Comparison of ENCODE assay signal across 7 mouse cellular contexts in the genomic region with DNA sequence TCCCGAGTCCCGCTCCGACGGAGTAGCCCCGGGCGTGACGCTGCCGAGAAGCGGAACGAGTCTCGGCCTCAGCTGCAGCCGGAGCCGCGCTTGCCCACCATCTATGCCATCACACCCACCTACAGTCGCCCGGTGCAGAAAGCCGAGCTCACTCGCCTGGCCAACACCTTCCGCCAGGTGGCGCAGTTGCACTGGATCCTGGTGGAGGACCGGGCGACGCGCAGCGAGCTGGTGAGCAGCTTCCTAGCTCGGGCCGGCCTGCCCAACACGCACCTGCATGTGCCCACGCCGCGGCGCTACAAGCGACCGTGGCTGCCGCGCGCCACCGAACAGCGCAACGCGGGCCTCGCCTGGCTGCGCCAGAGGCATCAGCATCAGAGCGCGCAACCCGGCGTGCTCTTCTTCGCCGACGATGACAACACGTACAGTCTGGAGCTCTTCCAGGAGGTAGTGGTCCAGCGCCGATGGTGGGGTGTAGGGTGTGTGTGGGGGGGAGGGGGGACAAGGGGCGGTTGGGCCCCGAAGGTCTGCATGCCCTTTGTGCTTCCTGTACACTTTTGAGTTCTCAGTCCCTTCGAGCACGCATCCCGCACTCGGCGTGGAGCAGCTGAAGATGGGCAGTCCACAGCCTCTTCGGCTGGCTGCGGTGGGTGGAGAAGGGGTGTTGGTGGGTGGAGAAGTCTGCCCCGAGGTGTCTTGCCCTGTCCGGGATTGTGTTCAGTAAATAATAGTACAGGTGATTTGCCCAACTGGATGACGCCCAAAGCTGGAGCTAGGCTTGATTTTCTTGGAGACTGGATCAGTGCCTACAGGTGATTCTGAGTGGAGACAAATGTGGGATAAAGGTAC. TPM values are rescaled to one million over a fixed set of nuclear protein-coding genes. Genes with fewer than 3 reads are reported as not detected.
DNase-seq lines count a peak whose midpoint lies in the region; ATAC-seq and TF ChIP-seq lines count a peak whose summit lies in the region.

No protein-coding gene starts in this region.

- H3K4me2 ChIP-seq in embryonic facial prominence, embryonic 14.5 days (ENCODE audit: low read depth, low read length) = peak overlapping the region; percentile 98
- peak overlapping the region; percentile 96 for H3K4me2 ChIP-seq in limb, embryonic 12.5 days
- peak overlapping the region; percentile 85 for H3K4me2 ChIP-seq in midbrain, embryonic 15.5 days

- no peak overlapping the region for H3K4me3 ChIP-seq in bone marrow, adult 2 months (replicated peaks; ENCODE audit: control insufficient read depth, low read depth, low read length)
- peak overlapping the region; percentile 59 for H3K4me3 ChIP-seq in embryonic facial prominence, embryonic 14.5 days (ENCODE audit: low read depth, low read length)
- H3K4me3 ChIP-seq in limb, embryonic 12.5 days (replicated peaks) = peak overlapping the region; percentile 53
- H3K4me3 ChIP-seq in midbrain, embryonic 15.5 days = peak overlapping the region; percentile 69

- peak; percentile 92 for TF ChIP-seq CTCF in bone marrow, adult 2 months (IDR thresholded peaks at IDR 0.05; ENCODE audit: control insufficient read depth, insufficient read depth, low read length)

- H3K36me3 ChIP-seq in embryonic facial prominence, embryonic 14.5 days (ENCODE audit: control insufficient read depth, insufficient read depth, low read length) = no peaks in the 10 kb centered on the region
- H3K36me3 ChIP-seq in limb, embryonic 12.5 days = no peaks in the 10 kb centered on the region
- H3K36me3 ChIP-seq in midbrain, embryonic 15.5 days (replicated peaks) = no peaks in the 10 kb centered on the region

- peak overlapping the region; percentile 60 for H3K9ac ChIP-seq in embryonic facial prominence, embryonic 14.5 days (ENCODE audit: low read depth, low read length)
- H3K9ac ChIP-seq in limb, embryonic 12.5 days (replicated peaks) = peak overlapping the region; percentile 27; the same call in 1 of the 2 replicates
- peak overlapping the region; percentile 80 for H3K9ac ChIP-seq in midbrain, embryonic 15.5 days

- H3K4me1 ChIP-seq in bone marrow, adult 2 months (ENCODE audit: control insufficient read depth, insufficient read depth, low read length) = no peaks in the 10 kb centered on the region; the same call in 1 of the 2 replicates
- H3K4me1 ChIP-seq in embryonic facial prominence, embryonic 14.5 days (ENCODE audit: control insufficient read depth, insufficient read depth, low read length) = no peaks in the 10 kb centered on the region; the same call in 1 of the 2 replicates
- H3K4me1 ChIP-seq in limb, embryonic 12.5 days (replicated peaks) = peaks cover 30% of the 10 kb centered on the region
- peaks cover 26% of the 10 kb centered on the region for H3K4me1 ChIP-seq in midbrain, embryonic 15.5 days

- 3% methylated on average over 65 of the region's 65 CpGs for WGBS in bone marrow, adult 2 months
- WGBS in embryonic facial prominence, embryonic 14.5 days = 2% methylated on average over 45 of the region's 65 CpGs
- 1% methylated on average over 64 of the region's 65 CpGs for WGBS in limb, embryonic 12.5 days
- under 1% methylated on average over 65 of the region's 65 CpGs for WGBS in midbrain, embryonic 15.5 days

- no peak overlapping the region for H3K27ac ChIP-seq in bone marrow, adult 2 months (ENCODE audit: control insufficient read depth, insufficient read depth, low read depth, low read length, poor library complexity)
- H3K27ac ChIP-seq in embryonic facial prominence, embryonic 14.5 days (replicated peaks; ENCODE audit: low read depth, low read length) = no peak overlapping the region
- no peak overlapping the region for H3K27ac ChIP-seq in limb, embryonic 12.5 days
- H3K27ac ChIP-seq in midbrain, embryonic 15.5 days = peak overlapping the region; percentile 84

- H3K9me3 ChIP-seq in embryonic facial prominence, embryonic 14.5 days (ENCODE audit: control insufficient read depth, low read length) = no peaks in the 10 kb centered on the region
- H3K9me3 ChIP-seq in limb, embryonic 12.5 days = no peaks in the 10 kb centered on the region
- H3K9me3 ChIP-seq in midbrain, embryonic 15.5 days = no peaks in the 10 kb centered on the region

- H3K27me3 ChIP-seq in embryonic facial prominence, embryonic 14.5 days (replicated peaks; ENCODE audit: control insufficient read depth, insufficient read depth, low read length) = peaks cover 49% of the 10 kb centered on the region
- peaks cover 61% of the 10 kb centered on the region for H3K27me3 ChIP-seq in limb, embryonic 12.5 days
- peaks cover 17% of the 10 kb centered on the region for H3K27me3 ChIP-seq in midbrain, embryonic 15.5 days (replicated peaks)

- no peak for TF ChIP-seq POLR2A in bone marrow, adult 2 months (IDR thresholded peaks at IDR 0.05; ENCODE audit: borderline replicate concordance, control insufficient read depth, low read depth, low read length)

- peak; percentile 93 for DNase-seq in embryonic facial prominence, embryonic 14.5 days (ENCODE audit: low spot score)
- DNase-seq in heart, adult 8-10 months (ENCODE audit: low spot score) = peak; percentile 76
- peak; percentile 84 to 92 for DNase-seq in kidney, adult 8-10 months
- peak; percentile 71 to 89 for DNase-seq in spleen, postnatal 10 days (ENCODE audit: low spot score in 2 of 2)

- peak; percentile 92 for ATAC-seq in embryonic facial prominence, embryonic 14.5 days (ENCODE audit: low read depth)
- peak; percentile 84 for ATAC-seq in limb, embryonic 12.5 days (ENCODE audit: insufficient number of reproducible peaks, insufficient read depth, low FRiP score, low TSS enrichment, low read depth)
- ATAC-seq in midbrain, embryonic 15.5 days (replicated peaks) = peak; percentile 96

RNA-seq across cellular contexts. Expression of gene B3gat2, which starts 1.5 kb away (rescaled TPM):
- not detected in 2 replicates for polyA plus RNA-seq in bone marrow, adult 2 months (2011; ENCODE audit: insufficient read depth, insufficient read length, low replicate concordance, missing spikeins)
- 0.64 and 0.84 TPM in 2 replicates for polyA plus RNA-seq in embryonic facial prominence, embryonic 14.5 days (2014; fragmentation: Nextera tagmentation; extraction: Ambion mirVana)
- total RNA-seq in heart, adult 8-10 months (2022) = not detected
- polyA plus RNA-seq in limb, embryonic 12.5 days (2016; fragmentation: Nextera tagmentation; extraction: Ambion mirVana) = 0.50 and 0.55 TPM in 2 replicates
- 14.8 and 15.3 TPM in 2 replicates for polyA plus RNA-seq in midbrain, embryonic 15.5 days (2015; fragmentation: Nextera tagmentation; extraction: Ambion mirVana)

Comparison
In these comparisons a context has a peak if more than half of its experiments do, and no peak if none do; other contexts are left out.
1. H3K9ac ChIP-seq: peak in every context shown above with its lines; median percentile 80 in midbrain, embryonic 15.5 days; 60 in embryonic facial prominence, embryonic 14.5 days; 27 in limb, embryonic 12.5 days.